Mouse (Mus musculus) stomach, postnatal 0 days (tissue): ENCODE measurements around the gene Ubald1.

Experiments
- CTCF ChIP-seq: IDR thresholded peaks from 2 replicates; pipeline ENCODE4 v1.5.1; 2016; ENCODE audit warnings: antibody characterized with exemption, low read depth, mild to moderate bottlenecking, moderate library complexity
- EP300 ChIP-seq: optimal IDR thresholded peaks from 2 replicates; pipeline ENCODE3; 2016; ENCODE audit warnings: antibody characterized with exemption

DNA sequence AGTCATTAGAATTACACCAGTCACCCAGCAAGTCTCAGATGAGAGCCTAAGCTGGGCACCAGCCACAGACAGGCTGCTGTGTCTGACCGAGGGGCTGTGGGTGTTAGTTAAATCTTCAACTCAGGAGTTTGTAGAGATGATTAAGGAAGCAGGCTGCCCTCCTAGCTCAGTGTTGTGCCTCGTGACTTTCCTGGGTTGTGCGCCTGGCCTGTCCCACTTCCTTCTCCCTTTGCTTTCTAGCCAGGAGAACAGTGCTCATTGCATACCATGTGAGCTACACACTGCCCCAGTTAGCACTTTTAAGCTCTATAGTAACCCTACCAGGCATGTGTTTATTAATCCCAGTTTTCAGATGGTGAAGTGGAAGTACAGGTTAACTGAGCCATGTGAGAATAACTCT lies 40.6 kb downstream of the Ubald1 start:
- TF ChIP-seq CTCF, result no peak
- TF ChIP-seq EP300, result no peak
